Mouse (Mus musculus) intestine, embryonic 16.5 days (tissue): ENCODE measurements at regions not wholly inside any gene's neighbourhood (a gene's known extent, or its start where the extent isn't known, plus 50 kb on each side); places are given as distances from the start of the nearest gene placed in this dataset.

ENCODE experiments used
- ATAC-seq: fragments of 200-750 bp; cut with Nextera tagmentation; 2 replicates; pipeline ENCODE4 v1.8.0; 2017; ENCODE audit warnings: moderate TSS enrichment, moderate library complexity
- H3K27ac ChIP-seq: fragments of 300-500 bp; sonication (generic); 2 replicates; pipeline ENCODE4 v1.5.1; 2014; ENCODE audit warnings: mild to moderate bottlenecking, low read length
- H3K27me3 ChIP-seq: fragments of 300-500 bp; sonication (generic); replicated peaks from 2 replicates; pipeline ENCODE4 v1.6.1; 2014; ENCODE audit warnings: low read length, control low read depth, mixed read lengths; ENCODE audit not compliant: control insufficient read depth, insufficient read depth
- H3K36me3 ChIP-seq: fragments of 300-500 bp; sonication (generic); 2 replicates; pipeline ENCODE4 v1.6.1; 2014; ENCODE audit warnings: low read length, control low read depth; ENCODE audit not compliant: control insufficient read depth, insufficient read depth
- H3K4me1 ChIP-seq: fragments of 300-500 bp; sonication (generic); 2 replicates; pipeline ENCODE4 v1.6.1; 2014; ENCODE audit warnings: low read length, control low read depth, mixed read lengths; ENCODE audit not compliant: control insufficient read depth, insufficient read depth
- H3K4me2 ChIP-seq: fragments of 300-500 bp; sonication (generic); 2 replicates; pipeline ENCODE4 v1.6.1; 2014; ENCODE audit warnings: low read depth, low read length, control low read depth
- H3K4me3 ChIP-seq: fragments of 300-500 bp; sonication (generic); 2 replicates; pipeline ENCODE4 v1.5.1; 2014; ENCODE audit warnings: mild to moderate bottlenecking, low read length
- H3K9ac ChIP-seq: fragments of 300-500 bp; sonication (generic); 2 replicates; pipeline ENCODE4 v1.6.1; 2014; ENCODE audit warnings: low read depth, low read length
- H3K9me3 ChIP-seq: fragments of 300-500 bp; sonication (generic); 2 replicates; pipeline ENCODE4 v1.6.1; 2016; ENCODE audit warnings: low read length, control low read depth; ENCODE audit not compliant: control insufficient read depth
- WGBS: fragments of 180-500 bp; shearing (Covaris S2); extraction: QIAGEN DNeasy Blood & Tissue Kit; methylation state at CpG from one replicate; pipeline ENCODE4 v1.1.7; 2014; 5-methylcytosine and 5-hydroxymethylcytosine counted together

DNA sequence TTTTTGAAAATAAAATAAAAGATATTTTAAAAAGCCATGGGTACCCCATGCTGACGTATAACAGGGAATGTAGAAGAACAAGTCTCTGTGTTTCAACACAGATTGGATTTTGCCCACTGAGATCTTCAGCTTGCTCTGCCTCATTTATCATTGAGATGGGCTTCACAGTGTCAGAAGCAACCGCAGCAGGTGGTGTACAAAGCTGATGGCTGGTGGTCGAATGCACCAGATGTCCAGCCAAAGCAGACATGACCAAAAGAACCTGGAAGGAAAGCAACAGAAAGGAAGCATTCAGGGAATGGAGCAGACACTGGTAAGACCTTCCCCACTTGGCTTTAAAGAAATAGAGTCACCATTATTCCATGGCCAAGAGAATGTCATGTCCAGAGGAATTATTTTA is 247.9 kb downstream of the Plk2 start:
- H3K4me1 ChIP-seq: peaks cover 3% of the 10 kb centered on the region; the same call in 1 of the 2 replicates
- H3K4me3 ChIP-seq: no peak overlapping the region
- H3K4me2 ChIP-seq: peak overlapping the region; percentile 45; the same call in 1 of the 2 replicates
- ATAC-seq: no peak
- H3K9me3 ChIP-seq: no peaks in the 10 kb centered on the region
- H3K27ac ChIP-seq: peak overlapping the region; percentile 11; the same call in 1 of the 2 replicates
- no peak overlapping the region for H3K9ac ChIP-seq
- no peaks in the 10 kb centered on the region for H3K36me3 ChIP-seq
- WGBS: 69% methylated on average over 3 of the region's 3 CpGs
- no peaks in the 10 kb centered on the region for H3K27me3 ChIP-seq

DNA sequence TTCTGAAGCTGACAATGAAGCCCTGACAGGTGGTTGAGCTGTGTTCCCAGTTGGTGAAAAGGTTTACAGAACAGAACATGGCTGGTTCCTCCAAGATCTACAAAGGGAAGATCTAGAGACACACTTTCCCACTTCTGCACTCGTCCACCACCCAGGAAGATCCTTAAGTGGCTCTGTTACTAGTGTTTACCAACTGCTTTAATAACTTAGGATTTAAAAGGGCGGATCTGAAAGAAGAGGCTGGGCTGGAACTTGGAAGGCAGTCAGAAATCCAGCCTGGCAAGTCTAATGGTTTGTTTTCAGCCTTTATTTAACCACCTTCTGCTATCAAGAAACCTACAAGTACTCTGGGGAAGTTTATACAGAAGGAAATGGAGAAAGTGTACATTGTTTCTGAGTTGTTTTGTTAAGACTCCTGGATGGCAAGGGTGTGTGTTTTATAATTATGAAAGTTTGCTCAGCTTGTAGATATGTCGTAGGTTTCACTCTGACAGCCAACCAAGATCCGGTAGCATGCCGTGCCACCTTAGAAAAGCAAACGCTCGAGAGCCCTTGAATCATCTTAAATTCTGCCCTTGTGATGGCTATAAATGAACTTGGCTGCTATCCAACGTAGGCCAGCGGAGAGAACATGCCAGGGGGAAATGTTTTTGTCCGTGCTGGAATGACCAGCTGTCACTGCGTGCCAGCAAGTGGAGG is 248.5 kb downstream of the Plk2 start:
- Histone ChIP-seq H3K4me1 (peaks cover 3% of the 10 kb centered on the region; the same call in 1 of the 2 replicates), H3K9me3 (no peaks in the 10 kb centered on the region), H3K9ac (no peak overlapping the region), H3K27ac (peak overlapping the region; percentile 43; the same call in 1 of the 2 replicates), H3K4me3 (no peak overlapping the region), H3K4me2 (peak overlapping the region; percentile 45), H3K27me3 (no peaks in the 10 kb centered on the region), H3K36me3 (no peaks in the 10 kb centered on the region)
- ATAC-seq: peak; percentile 58
- 20% methylated on average over 11 of the region's 11 CpGs for WGBS

GRCm38 (mm10) chr13:110643897-110644213 is 249.0 kb downstream of the Plk2 start:
- Histone ChIP-seq H3K4me1 (peaks cover 3% of the 10 kb centered on the region; the same call in 1 of the 2 replicates), H3K4me2 (peak overlapping the region; percentile 45), H3K9ac (no peak overlapping the region), H3K4me3 (no peak overlapping the region), H3K27me3 (no peaks in the 10 kb centered on the region), H3K36me3 (no peaks in the 10 kb centered on the region), H3K9me3 (no peaks in the 10 kb centered on the region), H3K27ac (peak overlapping the region; percentile 43; the same call in 1 of the 2 replicates)
- ATAC-seq: no peak; the same call in 1 of the 2 replicates
- WGBS: 31% methylated on average over 3 of the region's 3 CpGs

DNA sequence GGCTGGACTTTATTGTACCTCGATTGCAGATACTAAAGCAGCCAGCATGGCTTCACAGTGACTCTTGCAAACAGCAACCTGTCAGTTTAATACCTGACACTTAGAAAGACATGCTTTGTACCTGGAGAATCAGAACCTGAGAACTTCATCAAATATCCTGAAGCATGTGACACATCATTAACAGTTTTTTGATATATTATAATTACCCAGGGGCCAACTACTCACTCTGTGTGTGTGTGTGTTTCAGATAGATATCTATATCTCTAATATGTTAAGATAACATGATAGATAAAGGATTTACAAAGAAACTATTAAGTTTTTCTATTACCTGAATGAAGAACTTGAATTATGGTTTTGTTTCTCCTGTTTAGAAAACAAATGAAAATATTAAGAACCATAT is 254.5 kb downstream of the Plk2 start:
- ATAC-seq: no peak
- H3K27me3 ChIP-seq: no peaks in the 10 kb centered on the region
- H3K4me3 ChIP-seq: no peak overlapping the region
- no peak overlapping the region for H3K9ac ChIP-seq
- WGBS: 65% methylated on average over 1 of the region's 1 CpGs
- no peaks in the 10 kb centered on the region for H3K36me3 ChIP-seq
- H3K27ac ChIP-seq: no peak overlapping the region
- no peaks in the 10 kb centered on the region for H3K4me1 ChIP-seq
- no peaks in the 10 kb centered on the region for H3K9me3 ChIP-seq
- H3K4me2 ChIP-seq: no peak overlapping the region

DNA sequence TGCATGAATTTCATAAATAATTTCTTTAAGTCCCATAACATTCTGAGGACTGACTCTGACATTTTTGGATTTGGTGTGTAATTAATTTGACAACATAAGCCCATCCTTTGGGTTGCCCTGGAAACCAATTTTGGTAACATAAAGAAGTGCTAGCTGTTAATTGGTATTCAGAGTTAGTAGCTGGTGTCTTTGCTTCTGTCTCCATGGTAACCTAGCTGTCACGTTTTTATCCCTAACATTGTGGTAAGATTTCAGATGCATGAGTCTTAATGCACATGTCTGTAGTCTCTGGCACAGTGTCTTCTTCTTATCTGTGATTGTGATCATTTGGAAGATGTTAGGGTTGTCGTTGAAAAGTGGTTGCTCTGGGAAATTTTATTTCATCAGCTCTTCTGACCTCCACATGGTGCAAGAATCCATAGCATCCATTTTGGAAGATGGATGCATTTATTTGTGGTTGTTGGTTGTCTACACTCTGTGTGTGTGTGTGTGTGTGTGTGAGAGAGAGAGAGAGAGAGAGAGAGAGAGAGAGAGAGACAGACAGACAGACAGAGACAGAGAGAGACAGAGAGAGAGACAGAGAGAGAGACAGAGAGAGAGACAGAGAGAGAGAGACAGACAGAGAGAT is 255.1 kb downstream of the Plk2 start:
- ATAC-seq: no peak

DNA sequence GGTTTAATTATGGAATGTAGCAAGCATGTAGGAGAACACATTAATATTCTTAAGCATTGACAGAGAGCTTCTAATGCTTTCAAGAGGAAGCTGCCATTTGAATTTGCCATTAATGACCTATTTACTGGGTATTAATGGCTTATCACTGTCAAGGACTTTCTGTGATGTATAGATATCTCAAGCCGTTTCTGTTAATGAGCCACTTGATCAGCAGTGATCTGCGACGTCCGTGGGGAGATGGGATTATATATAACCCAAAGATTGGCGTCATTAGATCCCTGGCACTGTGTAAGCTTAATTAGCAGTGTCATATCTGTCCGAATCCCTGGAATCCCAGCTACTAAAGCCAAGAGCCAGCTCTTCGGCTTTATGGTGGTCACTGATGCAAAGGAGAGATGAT is 257.4 kb downstream of the Plk2 start:
- no peaks in the 10 kb centered on the region for H3K4me1 ChIP-seq
- no peaks in the 10 kb centered on the region for H3K27me3 ChIP-seq
- no peaks in the 10 kb centered on the region for H3K36me3 ChIP-seq
- H3K4me2 ChIP-seq: no peak overlapping the region
- WGBS: 80% methylated on average over 7 of the region's 7 CpGs
- H3K27ac ChIP-seq: no peak overlapping the region
- H3K9me3 ChIP-seq: no peaks in the 10 kb centered on the region
- H3K4me3 ChIP-seq: no peak overlapping the region
- ATAC-seq: no peak
- H3K9ac ChIP-seq: no peak overlapping the region

More for the DNA sequence above, 255.1 kb downstream of the Plk2 start:
- H3K4me2 ChIP-seq: no peak overlapping the region
- H3K9me3 ChIP-seq: no peaks in the 10 kb centered on the region
- H3K36me3 ChIP-seq: no peaks in the 10 kb centered on the region
- H3K9ac ChIP-seq: no peak overlapping the region
- 44% methylated on average over 2 of the region's 2 CpGs for WGBS
- no peaks in the 10 kb centered on the region for H3K4me1 ChIP-seq
- no peak overlapping the region for H3K27ac ChIP-seq
- H3K4me3 ChIP-seq: no peak overlapping the region
- no peaks in the 10 kb centered on the region for H3K27me3 ChIP-seq

GRCm38 (mm10) chr13:110665073-110665800 is 270.4 kb downstream of the Plk2 start:
- Histone ChIP-seq H3K4me3 (no peak overlapping the region), H3K9me3 (no peaks in the 10 kb centered on the region), H3K9ac (no peak overlapping the region), H3K36me3 (no peaks in the 10 kb centered on the region), H3K4me2 (no peak overlapping the region), H3K27me3 (no peaks in the 10 kb centered on the region), H3K4me1 (no peaks in the 10 kb centered on the region), H3K27ac (no peak overlapping the region; the same call in 1 of the 2 replicates)
- peak; percentile 87 for ATAC-seq
- 37% methylated on average over 2 of the region's 2 CpGs for WGBS

DNA sequence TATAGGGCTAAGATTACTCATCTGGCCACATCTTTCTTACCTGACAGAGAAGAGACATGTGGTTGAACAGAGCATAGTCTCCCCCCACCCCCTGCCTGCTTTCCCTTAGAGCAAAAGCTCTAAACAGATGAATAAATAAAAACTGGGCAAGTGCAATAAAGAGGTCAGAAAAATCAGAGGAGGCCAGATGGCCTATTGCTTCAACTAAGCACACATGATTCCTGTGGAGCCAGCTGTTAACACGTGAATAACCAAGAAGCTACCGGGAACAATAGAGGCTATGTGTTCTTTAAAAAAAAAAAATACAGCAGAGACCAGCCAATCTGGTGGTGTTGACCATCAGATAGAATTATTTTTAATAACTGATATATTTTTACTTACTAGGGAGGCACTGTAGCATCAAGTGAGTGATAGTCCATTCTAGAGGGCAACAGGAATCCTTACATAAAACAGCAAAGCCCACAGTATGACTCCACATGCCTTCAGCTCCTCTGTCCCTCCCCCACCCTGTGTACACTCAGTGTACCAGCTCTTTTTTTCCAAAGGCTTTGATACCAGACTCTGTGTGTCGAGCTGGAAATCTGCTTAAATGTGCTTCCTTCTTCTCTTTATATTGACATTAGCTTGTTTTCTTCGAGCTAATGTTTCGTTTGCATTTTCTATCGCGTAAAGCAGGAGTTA is 272.6 kb downstream of the Plk2 start:
- WGBS: 62% methylated on average over 7 of the region's 7 CpGs
- ATAC-seq: no peak
- Histone ChIP-seq H3K4me1 (no peaks in the 10 kb centered on the region), H3K4me3 (no peak overlapping the region), H3K9ac (no peak overlapping the region), H3K36me3 (no peaks in the 10 kb centered on the region), H3K4me2 (no peak overlapping the region), H3K9me3 (no peaks in the 10 kb centered on the region), H3K27me3 (no peaks in the 10 kb centered on the region), H3K27ac (no peak overlapping the region)

DNA sequence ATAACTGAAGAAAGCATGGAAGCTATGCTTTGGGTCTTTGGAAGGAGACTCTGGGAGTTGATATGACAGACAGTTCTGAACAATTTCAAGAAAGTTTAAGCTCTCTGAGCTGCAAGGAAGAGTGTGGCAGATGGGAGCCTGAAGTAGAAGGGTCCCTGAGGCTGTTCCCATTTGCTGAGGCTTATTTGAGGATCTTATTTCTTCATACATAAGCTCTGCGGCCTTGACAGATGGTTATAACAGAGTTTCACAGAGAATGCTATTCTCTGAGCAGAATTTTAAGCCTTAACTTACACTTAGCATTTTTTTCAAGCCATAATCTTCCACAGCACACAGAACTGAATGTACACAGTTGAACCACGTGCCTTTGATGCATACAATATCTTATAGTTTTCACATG is 278.7 kb downstream of the Plk2 start:
- no peak for ATAC-seq
- 68% methylated on average over 2 of the region's 2 CpGs for WGBS

More for the DNA sequence above, 278.7 kb downstream of the Plk2 start:
- H3K27ac ChIP-seq: no peak overlapping the region
- no peaks in the 10 kb centered on the region for H3K9me3 ChIP-seq
- H3K36me3 ChIP-seq: no peaks in the 10 kb centered on the region
- H3K9ac ChIP-seq: no peak overlapping the region
- H3K4me1 ChIP-seq: no peaks in the 10 kb centered on the region
- no peak overlapping the region for H3K4me3 ChIP-seq
- no peaks in the 10 kb centered on the region for H3K27me3 ChIP-seq
- no peak overlapping the region for H3K4me2 ChIP-seq
